Mouse (Mus musculus) heart, postnatal 0 days (tissue): ENCODE data around the gene Arsb.

Experiments used
- CTCF ChIP-seq: IDR thresholded peaks from 2 replicates; pipeline ENCODE4 v1.5.1; 2016; ENCODE audit warnings: antibody characterized with exemption, control low read depth, low read depth
- EP300 ChIP-seq: IDR thresholded peaks from 2 replicates; pipeline ENCODE4 v1.6.1; 2016; ENCODE audit warnings: antibody characterized with exemption, low read depth

DNA sequence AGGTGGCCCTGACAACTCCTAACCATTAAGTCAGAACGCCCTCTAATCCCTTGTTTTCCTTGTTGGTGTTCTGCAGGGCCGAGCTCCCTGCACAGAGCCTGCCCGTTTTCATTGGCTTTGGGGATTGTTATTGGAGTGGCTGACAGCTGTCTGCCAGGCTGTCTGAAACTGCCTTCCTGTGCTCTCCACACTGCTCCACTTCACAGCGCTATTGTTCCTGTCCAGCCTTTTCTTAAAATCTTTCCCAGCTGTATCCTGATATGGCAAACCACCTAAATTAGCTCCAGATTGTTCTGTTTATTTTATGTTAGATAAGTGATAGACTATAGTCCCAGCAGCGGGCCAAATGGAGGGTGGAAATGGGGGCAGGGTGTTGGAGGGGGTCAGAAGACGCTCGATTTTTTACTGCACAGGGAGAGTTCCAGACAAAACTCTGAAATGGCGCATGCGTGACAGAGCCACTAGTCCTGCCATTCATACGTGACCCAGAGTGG, 67.8 kb downstream of the Arsb start:
- TF ChIP-seq EP300 (peak; percentile 71), CTCF (no peak)
